Mouse (Mus musculus): Measurements from ENCODE around the gene Bcat2. TPM values are rescaled to one million over a fixed set of nuclear protein-coding genes. Genes with fewer than 3 reads are reported as not detected.

Gene Bcat2
- polyA plus RNA-seq, 2 experiments from 2014 or later = 40.9 to 56.9 TPM

GRCm38 (mm10) chr7:45587631-45588592 is 18.0 kb downstream of the Bcat2 start:
- ATAC-seq = no peak

DNA sequence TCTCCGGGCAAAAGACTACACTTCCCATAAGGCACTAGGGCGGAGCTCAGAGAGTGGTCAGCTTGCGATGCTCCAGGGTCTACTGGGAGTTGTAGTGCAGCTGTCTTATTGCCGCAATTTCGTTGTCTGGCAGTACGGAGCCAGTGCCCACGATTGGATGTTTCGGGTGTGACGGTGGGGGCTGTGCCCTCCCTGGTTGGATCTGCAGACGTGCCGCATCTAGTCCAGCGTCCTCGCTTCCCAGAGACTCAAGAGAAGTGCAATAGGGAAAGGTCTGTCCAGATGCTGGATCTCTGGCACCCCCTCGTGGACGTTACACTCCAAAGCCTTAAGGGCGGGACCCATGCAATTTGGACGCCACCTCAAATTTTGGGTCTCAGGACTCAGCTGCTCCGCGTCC is 19.2 kb downstream of the Bcat2 start:
- peak; percentile 45 for ATAC-seq

- ATAC-seq = no peak
Observed at GRCm38 (mm10) chr7:45589898-45590297, 19.9 kb downstream of the Bcat2 start.

DNA sequence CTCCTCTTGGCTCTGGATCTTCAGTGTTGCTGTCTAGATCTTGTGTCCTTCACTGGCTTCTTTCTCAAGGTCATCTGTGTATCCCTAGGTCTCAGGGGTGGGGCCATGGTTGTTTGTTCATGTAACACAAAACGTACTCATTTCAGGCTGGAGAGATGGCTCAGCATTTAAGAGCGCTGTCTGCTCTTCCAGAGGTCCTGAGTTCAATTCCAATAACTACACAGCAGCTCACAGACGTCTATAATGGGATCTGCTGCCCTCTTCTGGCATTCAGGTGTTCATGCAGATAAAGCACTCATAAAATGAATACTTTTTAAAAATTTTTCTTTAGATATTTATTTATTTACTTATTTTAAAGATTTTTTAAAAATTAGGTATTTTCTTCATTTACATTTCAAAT is 20.9 kb downstream of the Bcat2 start:
- ATAC-seq = no peak

- peak; percentile 67 for ATAC-seq
Observed at GRCm38 (mm10) chr7:45591880-45592279, 21.9 kb downstream of the Bcat2 start.

DNA sequence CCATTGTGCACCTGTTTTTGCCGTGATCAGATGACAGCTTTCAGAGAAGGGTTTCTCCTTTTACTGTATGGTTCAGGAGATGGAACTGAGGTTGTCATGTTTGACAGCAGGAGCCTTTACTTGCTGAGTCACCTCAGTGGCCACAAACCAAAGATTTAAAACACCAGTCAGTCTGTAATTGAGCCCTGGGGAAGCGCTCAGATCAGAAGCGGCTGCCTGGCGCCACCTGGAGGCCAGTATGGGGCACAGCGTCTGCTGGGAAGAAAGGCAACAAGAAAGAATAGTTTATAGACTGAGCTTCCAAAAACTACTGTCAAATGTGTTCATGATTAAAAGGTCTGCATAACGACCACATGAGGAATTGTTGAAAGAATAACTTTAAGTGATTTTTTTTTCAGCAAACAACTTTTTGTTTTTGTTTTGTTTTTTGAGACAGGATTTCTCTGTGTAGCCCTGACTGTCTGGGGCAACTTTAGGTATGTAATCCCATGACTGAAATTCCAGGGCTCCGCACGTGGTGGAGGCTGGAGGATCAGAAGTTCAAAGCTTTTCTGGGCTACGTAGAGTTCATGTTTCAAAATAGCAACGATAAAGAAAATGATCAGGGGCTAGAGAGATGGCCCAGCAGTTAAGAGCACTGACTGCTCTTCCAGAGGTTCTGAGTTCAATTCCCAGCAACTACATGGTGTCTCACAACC is 23.3 kb downstream of the Bcat2 start:
- peak; percentile 25 for ATAC-seq

GRCm38 (mm10) chr7:45595176-45595575 is 25.2 kb downstream of the Bcat2 start:
- ATAC-seq = no peak

GRCm38 (mm10) chr7:45596107-45596506 is 26.2 kb downstream of the Bcat2 start:
- ATAC-seq = no peak

GRCm38 (mm10) chr7:45597013-45597412 is 27.1 kb downstream of the Bcat2 start:
- no peak for ATAC-seq

GRCm38 (mm10) chr7:45597527-45597926 is 27.6 kb downstream of the Bcat2 start:
- ATAC-seq = no peak

DNA sequence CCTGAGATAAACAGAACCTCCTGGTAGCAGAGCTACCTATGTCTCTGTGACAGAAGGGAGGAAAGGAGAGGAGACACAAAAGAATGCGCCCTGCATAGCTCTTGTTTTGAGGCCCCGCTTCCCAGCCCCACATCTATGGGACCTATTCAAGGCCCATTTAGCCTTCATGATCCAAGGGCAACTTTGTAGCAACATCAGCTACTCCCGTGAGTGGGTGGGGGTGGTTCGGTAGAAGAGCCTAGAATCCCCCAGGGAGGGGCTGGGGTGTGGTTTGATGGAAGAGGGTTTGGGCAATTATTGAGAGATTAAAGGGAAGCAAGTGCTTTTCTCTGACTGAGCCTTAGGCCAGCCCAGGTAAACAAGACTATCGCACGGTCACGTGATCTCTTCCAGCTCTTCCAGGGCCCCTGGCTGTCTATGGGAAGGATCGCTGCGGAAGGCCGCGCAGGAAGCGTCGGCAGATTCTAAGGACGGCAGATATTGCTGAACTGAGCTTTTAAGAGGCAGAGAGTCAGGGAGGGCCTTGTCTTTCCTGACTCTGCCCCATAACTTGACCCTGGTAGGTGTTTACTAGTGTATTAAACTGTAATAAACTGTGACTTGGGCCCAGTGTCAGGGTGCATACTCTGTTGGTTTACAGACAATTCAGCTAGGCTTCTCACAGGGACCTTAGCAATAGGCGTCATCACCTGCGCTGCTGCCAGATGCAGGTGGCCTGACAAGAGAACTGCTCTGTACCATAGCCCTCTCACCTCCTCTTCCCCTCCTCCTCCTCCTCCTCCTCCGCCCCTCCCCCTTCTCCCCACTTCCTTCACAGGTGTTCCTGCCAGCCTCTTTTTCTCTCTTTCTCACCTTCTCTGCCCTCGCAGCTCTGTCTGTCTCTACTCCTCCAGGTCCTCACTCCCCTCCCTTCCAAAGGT is 29.3 kb downstream of the Bcat2 start:
- no peak for ATAC-seq

- ATAC-seq = no peak
Observed at GRCm38 (mm10) chr7:45605704-45606289, 35.8 kb downstream of the Bcat2 start.

GRCm38 (mm10) chr7:45609511-45609910 is 39.6 kb downstream of the Bcat2 start:
- ATAC-seq = no peak

- no peak for ATAC-seq
Observed at GRCm38 (mm10) chr7:45616277-45616676, 46.3 kb downstream of the Bcat2 start.

DNA sequence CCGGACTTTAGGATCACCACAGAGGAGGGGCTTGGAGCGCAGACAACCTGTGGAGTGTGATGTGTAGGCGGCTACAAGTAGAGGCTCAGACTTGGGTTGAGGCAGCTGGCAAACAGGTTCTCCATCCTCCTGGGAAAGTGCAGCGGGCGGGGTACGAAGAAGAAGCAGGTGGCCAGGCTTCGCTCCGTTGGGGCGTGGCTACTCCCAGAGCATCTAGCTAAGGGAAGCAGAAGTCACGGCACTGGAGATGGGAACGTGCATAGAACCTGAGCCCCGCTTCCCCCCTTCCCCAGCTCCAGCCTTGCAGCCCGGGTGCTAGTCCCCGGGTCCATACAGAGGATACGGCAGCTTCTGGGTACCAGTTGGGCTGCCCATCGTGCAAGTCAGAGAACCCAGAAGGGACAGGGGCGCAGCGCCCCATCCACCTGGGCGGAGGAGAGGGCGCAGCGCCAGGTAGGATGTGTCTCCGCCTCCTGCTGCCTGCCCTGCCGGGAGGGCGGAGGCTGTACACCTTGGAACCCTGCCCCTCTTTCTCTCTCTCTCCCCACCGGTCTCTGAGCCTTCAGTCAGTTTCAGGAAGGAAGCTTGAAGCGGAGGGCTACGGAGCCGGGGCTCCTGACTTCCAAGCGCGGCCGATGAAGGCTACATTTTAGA is 47.2 kb downstream of the Bcat2 start, which contains the start of gene Fut1:
Gene Fut1 (plus strand): TSS at position 248 of the 654 bp plus-strand sequence.
- ATAC-seq = no peak

GRCm38 (mm10) chr7:45618316-45618715 is 48.4 kb downstream of the Bcat2 start:
- ATAC-seq = no peak

- ATAC-seq = no peak
Observed at GRCm38 (mm10) chr7:45619592-45619991, 49.6 kb downstream of the Bcat2 start.

- no peak for ATAC-seq
Observed at GRCm38 (mm10) chr7:45621443-45621842, 51.5 kb downstream of the Bcat2 start, which contains the start of gene Izumo1. Gene Izumo1 (plus strand): TSS chr7:45621811.

GRCm38 (mm10) chr7:45623507-45623906 is 53.6 kb downstream of the Bcat2 start:
- ATAC-seq = no peak

DNA sequence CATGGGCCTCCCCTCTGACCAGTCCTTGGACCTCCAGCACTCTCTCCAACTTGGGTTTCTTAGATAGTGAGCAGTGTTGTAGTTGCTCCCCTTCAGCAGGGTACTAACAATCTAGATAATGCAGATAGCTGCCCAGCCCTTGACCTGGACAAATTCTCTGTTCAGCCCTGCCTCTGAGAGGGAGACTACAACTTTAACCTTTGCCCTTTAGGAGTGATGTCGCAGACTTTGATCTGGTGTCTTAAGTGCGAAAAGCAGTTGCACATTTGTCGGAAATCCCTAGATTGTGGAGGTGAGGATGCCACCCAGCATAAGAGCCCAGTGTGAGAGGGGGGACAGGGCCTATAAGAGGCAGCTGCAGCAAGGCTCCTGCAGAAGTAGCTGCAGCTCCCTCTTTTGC is 54.8 kb downstream of the Bcat2 start:
- no peak for ATAC-seq

GRCm38 (mm10) chr7:45625481-45625880 is 55.5 kb downstream of the Bcat2 start:
- no peak for ATAC-seq
